Mouse (Mus musculus) stomach, postnatal 0 days (tissue): ENCODE results near the gene Nckap5. TPM values are rescaled to one million over a fixed set of nuclear protein-coding genes. Genes with fewer than 3 reads are reported as not detected.

ENCODE experiments used
- ATAC-seq: fragments of 200-750 bp; cut with Nextera tagmentation; 2 replicates; pipeline ENCODE4 v1.8.0; 2017; ENCODE audit not compliant: low FRiP score, low TSS enrichment
- DNase-seq: peaks from one replicate; pipeline ENCODE4 v3.0.0-alpha.2; 2016; ENCODE audit warnings: low spot score
- H3K27ac ChIP-seq: fragments of 300-500 bp; sonication (generic); replicated peaks from 2 replicates; pipeline ENCODE4 v1.5.1; 2014; ENCODE audit warnings: mild to moderate bottlenecking, control low read depth
- H3K27me3 ChIP-seq: fragments of 300-500 bp; sonication (generic); 2 replicates; pipeline ENCODE4 v1.6.1; 2014; ENCODE audit warnings: low read length; ENCODE audit not compliant: control insufficient read depth, insufficient read depth
- H3K36me3 ChIP-seq: fragments of 300-500 bp; sonication (generic); 2 replicates; pipeline ENCODE4 v1.6.1; 2014; ENCODE audit warnings: low read length, mixed read lengths; ENCODE audit not compliant: control insufficient read depth, insufficient read depth
- H3K4me1 ChIP-seq: fragments of 300-500 bp; sonication (generic); replicated peaks from 2 replicates; pipeline ENCODE4 v1.6.1; 2014; ENCODE audit warnings: antibody characterized with exemption; ENCODE audit not compliant: control insufficient read depth, insufficient read depth
- H3K4me2 ChIP-seq: fragments of 300-500 bp; sonication (generic); replicated peaks from 2 replicates; pipeline ENCODE4 v1.6.1; 2014; ENCODE audit warnings: low read depth, mild to moderate bottlenecking, control low read depth, moderate library complexity
- H3K4me3 ChIP-seq: fragments of 300-500 bp; sonication (generic); 2 replicates; pipeline ENCODE4 v1.5.1; 2014; ENCODE audit warnings: low read depth, low read length, control low read depth
- H3K9ac ChIP-seq: fragments of 300-500 bp; sonication (generic); 2 replicates; pipeline ENCODE4 v1.6.1; 2014; ENCODE audit warnings: mild to moderate bottlenecking, low read length, control low read depth, mixed read lengths
- H3K9me3 ChIP-seq: fragments of 300-500 bp; sonication (generic); 2 replicates; pipeline ENCODE4 v1.6.1; 2016; ENCODE audit warnings: low read length; ENCODE audit not compliant: control insufficient read depth
- CTCF ChIP-seq: IDR thresholded peaks from 2 replicates; pipeline ENCODE4 v1.5.1; 2016; ENCODE audit warnings: antibody characterized with exemption, low read depth, mild to moderate bottlenecking, moderate library complexity
- EP300 ChIP-seq: optimal IDR thresholded peaks from 2 replicates; pipeline ENCODE3; 2016; ENCODE audit warnings: antibody characterized with exemption
- WGBS: fragments of 180-500 bp; shearing (Covaris S2); extraction: QIAGEN DNeasy Blood & Tissue Kit; methylation state at CpG from one replicate; pipeline ENCODE4 v1.1.7; 2014; 5-methylcytosine and 5-hydroxymethylcytosine counted together
- polyA plus RNA-seq: library from polyadenylated mRNA; unstranded; fragments of >200 nt; fragmentation: Nextera tagmentation; extraction: Ambion mirVana; gene quantifications from 2 replicates; pipeline ENCODE4 v1.2.1, GENCODE M21; 2015

Gene Nckap5
- polyA plus RNA-seq, 1 experiment from 2014 or later: 1.9 TPM

DNA sequence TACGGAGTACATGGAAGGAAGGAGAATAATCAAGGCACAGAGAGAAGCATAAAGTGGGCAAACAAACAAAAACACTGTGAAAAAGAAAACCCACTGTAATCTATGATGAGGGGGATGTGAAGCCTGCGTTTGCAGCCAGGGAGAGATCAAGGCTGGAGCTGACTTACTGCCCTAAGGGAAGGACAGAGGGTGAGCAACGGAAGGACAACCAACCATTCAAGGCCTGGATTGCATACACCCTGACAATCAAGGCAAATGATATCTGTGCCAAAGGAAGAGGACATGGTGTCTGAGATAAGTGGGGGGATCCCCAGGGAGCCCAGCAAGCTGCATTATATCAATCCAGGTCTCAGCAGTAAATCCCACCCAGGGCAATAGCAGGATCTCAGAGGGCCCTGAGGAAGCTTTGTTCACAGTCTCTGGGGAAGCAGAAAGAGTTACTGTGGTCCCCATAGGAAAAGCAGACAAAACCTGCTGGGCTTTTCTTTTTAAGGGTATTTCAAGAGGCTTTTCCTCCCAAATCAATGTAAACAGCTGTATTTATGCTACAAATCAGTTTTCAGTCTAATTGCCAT lies 265.4 kb downstream of the Nckap5 start:
- WGBS: 74% methylated on average over 3 of the region's 3 CpGs
- H3K9me3 ChIP-seq: no peaks in the 10 kb centered on the region
- H3K4me1 ChIP-seq: no peaks in the 10 kb centered on the region
- no peak overlapping the region for H3K4me3 ChIP-seq
- no peak overlapping the region for H3K27ac ChIP-seq
- DNase-seq: no peak
- no peak overlapping the region for H3K9ac ChIP-seq
- no peak overlapping the region for H3K4me2 ChIP-seq
- H3K36me3 ChIP-seq: no peaks in the 10 kb centered on the region
- no peaks in the 10 kb centered on the region for H3K27me3 ChIP-seq
- no peak for TF ChIP-seq CTCF
- no peak for TF ChIP-seq EP300
- no peak for ATAC-seq

DNA sequence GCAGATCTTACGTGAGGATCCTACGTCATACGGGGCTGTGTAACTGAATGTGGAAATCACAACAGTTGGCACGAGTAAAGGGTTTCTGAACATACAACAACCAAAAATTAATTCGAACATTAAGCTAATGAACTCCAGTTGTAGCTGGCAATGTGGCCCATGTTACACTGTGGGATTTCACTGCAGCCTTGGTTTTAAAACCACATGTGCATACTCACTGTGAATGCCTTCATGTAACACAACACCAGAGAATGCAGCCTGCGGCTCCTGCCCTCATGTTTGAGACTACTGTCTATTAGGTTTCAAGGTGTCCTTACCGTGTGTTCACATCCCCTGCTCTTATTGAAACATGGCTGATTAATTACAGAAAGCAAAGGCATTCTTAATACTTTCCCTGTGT lies 269.7 kb downstream of the Nckap5 start:
- Histone ChIP-seq H3K4me3 (no peak overlapping the region), H3K4me1 (no peaks in the 10 kb centered on the region), H3K27ac (no peak overlapping the region), H3K9ac (no peak overlapping the region), H3K9me3 (no peaks in the 10 kb centered on the region), H3K27me3 (no peaks in the 10 kb centered on the region), H3K36me3 (no peaks in the 10 kb centered on the region), H3K4me2 (no peak overlapping the region)
- TF ChIP-seq CTCF (no peak), EP300 (no peak)
- DNase-seq: no peak
- 80% methylated on average over 7 of the region's 7 CpGs for WGBS
- ATAC-seq: no peak

DNA sequence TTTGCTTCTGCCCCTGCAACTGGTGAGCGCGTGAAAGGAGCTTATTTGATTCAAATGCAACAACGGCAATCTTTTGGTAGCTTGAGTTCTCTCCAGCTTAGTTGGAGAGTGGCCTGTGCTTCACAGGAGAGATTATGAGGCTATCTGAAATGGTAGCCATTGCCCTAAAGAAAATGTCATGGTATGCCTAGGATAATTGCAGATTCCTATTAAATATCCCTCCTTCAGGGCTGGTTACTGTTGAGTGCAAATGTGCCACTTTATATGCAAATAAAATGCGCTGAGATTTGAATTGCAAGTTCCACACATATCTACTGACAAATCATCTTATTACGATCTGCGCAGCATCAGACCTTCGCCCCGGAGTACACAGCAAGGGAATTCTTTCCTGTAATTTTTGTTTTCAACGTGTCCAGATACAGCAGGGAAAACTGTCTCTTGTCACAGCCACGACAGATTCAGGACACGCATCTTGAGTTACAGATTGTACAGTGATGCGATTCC lies 272.8 kb downstream of the Nckap5 start:
- Histone ChIP-seq H3K27ac (no peak overlapping the region), H3K9ac (no peak overlapping the region), H3K4me1 (no peaks in the 10 kb centered on the region), H3K4me2 (no peak overlapping the region), H3K4me3 (no peak overlapping the region), H3K27me3 (no peaks in the 10 kb centered on the region), H3K9me3 (no peaks in the 10 kb centered on the region), H3K36me3 (no peaks in the 10 kb centered on the region)
- DNase-seq (no peak), ATAC-seq (no peak)
- TF ChIP-seq CTCF (no peak), EP300 (no peak)
- 89% methylated on average over 12 of the region's 12 CpGs for WGBS

DNA sequence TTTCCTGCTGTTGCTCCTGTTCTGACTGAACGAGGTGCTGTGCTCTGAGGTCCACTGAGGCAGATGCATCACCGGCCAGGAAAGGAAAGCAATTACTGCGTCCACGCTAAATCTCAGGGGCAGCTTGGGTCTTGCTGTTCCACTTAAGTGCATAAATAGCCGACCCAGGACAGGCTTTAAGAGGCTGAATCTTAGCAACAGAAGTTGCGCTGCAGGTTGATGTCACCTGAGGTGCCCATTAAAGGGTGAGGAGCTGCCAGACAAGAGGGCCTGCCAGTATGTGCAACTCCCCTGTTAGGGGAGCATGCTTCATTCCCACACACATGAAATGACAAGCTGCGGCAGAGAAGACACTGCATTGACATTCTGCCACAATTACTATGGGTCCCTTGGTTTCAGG lies 282.6 kb downstream of the Nckap5 start:
- Histone ChIP-seq H3K27me3 (no peaks in the 10 kb centered on the region), H3K4me3 (no peak overlapping the region), H3K4me2 (no peak overlapping the region), H3K9ac (no peak overlapping the region), H3K4me1 (no peaks in the 10 kb centered on the region), H3K27ac (no peak overlapping the region), H3K36me3 (no peaks in the 10 kb centered on the region), H3K9me3 (no peaks in the 10 kb centered on the region)
- TF ChIP-seq CTCF (no peak), EP300 (no peak)
- DNase-seq (no peak), ATAC-seq (no peak)
- WGBS: 73% methylated on average over 7 of the region's 7 CpGs

DNA sequence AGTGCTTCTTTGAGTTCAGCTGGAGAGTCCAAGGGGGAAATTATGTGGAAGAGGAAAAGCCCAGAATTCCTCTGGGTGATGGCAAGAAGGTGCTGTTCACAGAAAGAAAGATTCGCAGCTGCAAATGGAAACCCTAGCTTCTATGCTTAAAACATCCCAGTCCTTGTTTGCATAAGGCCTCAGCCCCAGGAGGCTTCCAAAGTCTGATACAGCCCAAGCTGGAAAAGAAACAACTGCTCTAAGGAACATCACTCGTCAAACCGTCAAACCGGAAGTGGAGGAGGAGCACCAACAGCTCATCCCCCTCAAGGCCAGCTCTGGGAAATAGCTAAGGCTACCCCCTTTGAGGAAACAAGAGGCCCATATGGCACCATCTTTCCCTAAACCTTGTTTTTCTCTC lies 286.1 kb downstream of the Nckap5 start:
- Histone ChIP-seq H3K4me1 (no peaks in the 10 kb centered on the region), H3K4me3 (no peak overlapping the region), H3K27me3 (no peaks in the 10 kb centered on the region), H3K9me3 (no peaks in the 10 kb centered on the region), H3K36me3 (no peaks in the 10 kb centered on the region), H3K27ac (no peak overlapping the region), H3K4me2 (no peak overlapping the region), H3K9ac (no peak overlapping the region)
- TF ChIP-seq CTCF (no peak), EP300 (no peak)
- no peak for ATAC-seq
- 37% methylated on average over 4 of the region's 4 CpGs for WGBS
- no peak for DNase-seq

DNA sequence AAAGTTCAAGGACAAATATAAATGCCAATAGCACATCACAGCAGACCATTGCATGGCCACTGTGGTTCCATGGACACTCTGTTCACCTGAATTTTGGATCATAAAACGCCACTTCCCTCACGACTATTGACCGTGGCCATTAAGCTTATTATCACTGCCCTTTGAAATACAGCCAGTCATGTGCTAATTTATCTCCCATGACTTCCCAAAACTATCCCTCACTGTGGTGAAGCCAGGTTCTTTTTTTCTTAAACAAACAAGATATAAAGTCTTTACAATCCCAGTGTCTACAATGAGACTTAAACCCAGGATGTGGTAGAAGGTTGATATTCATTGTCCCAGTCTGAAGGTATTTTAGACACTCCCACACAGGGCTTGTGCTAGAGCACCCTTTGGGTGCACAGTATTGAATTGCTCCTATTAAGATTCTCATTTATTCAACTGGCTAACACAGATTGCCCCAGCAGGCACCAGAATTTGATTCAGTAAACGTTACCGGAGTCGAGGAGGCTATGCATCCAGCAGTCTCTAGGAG lies 293.3 kb downstream of the Nckap5 start:
- Histone ChIP-seq H3K27ac (no peak overlapping the region), H3K4me1 (no peaks in the 10 kb centered on the region), H3K9ac (no peak overlapping the region), H3K36me3 (no peaks in the 10 kb centered on the region), H3K9me3 (no peaks in the 10 kb centered on the region), H3K4me3 (no peak overlapping the region), H3K4me2 (no peak overlapping the region), H3K27me3 (no peaks in the 10 kb centered on the region)
- DNase-seq: no peak
- WGBS: 63% methylated on average over 6 of the region's 6 CpGs
- TF ChIP-seq CTCF (no peak), EP300 (no peak)
- ATAC-seq: no peak
